Mouse (Mus musculus) liver, embryonic 14.5 days (tissue): ENCODE data around the gene Mkrn2os. TPM values are rescaled to one million over a fixed set of nuclear protein-coding genes. Genes with fewer than 3 reads are reported as not detected.

ENCODE experiments used
- ATAC-seq: fragments of 200-750 bp; cut with Nextera tagmentation; 2 replicates; pipeline ENCODE4 v1.8.0; 2017; ENCODE audit warnings: moderate number of reproducible peaks, mild to moderate bottlenecking, moderate library complexity; ENCODE audit not compliant: insufficient read depth
- DNase-seq, 3 experiments: peaks; one replicate each; pipeline ENCODE4 v3.0.0-alpha.2; 2012 to 2013; ENCODE audit warnings: low read depth in 3 of 3, low spot score in 3 of 3
- H3K27ac ChIP-seq: fragments of 300-500 bp; sonication (generic); 2 replicates; pipeline ENCODE4 v1.5.1; 2014; ENCODE audit warnings: moderate library complexity, mild to moderate bottlenecking, control low read depth, inconsistent platforms
- H3K27me3 ChIP-seq: fragments of 300-500 bp; sonication (generic); 2 replicates; pipeline ENCODE4 v1.6.1; 2014; ENCODE audit warnings: mild to moderate bottlenecking, low read length, moderate library complexity; ENCODE audit not compliant: control insufficient read depth, insufficient read depth
- H3K36me3 ChIP-seq: fragments of 300-500 bp; sonication (generic); replicated peaks from 2 replicates; pipeline ENCODE4 v1.6.1; 2014; ENCODE audit warnings: low read depth; ENCODE audit not compliant: control insufficient read depth, insufficient read depth
- H3K4me1 ChIP-seq, 2 experiments: fragments of 200-500 bp in 1 of 2; fragments of 300-500 bp in 1 of 2; sonication (generic) in 1 of 2; replicated peaks; 2 replicates each; pipeline ENCODE4 v1.6.1; 2012 to 2014; ENCODE audit warnings: antibody characterized with exemption in 1 of 2, inconsistent platforms in 1 of 2, low read length in 1 of 2; ENCODE audit not compliant: control insufficient read depth in 2 of 2, insufficient read depth in 2 of 2
- H3K4me2 ChIP-seq: fragments of 300-500 bp; sonication (generic); 2 replicates; pipeline ENCODE4 v1.6.1; 2014; ENCODE audit warnings: low read depth, mild to moderate bottlenecking, control low read depth, moderate library complexity
- H3K4me3 ChIP-seq, 2 experiments: fragments of 200-500 bp in 1 of 2; fragments of 300-500 bp in 1 of 2; sonication (generic) in 1 of 2; 2 replicates each; pipeline ENCODE4 v1.5.1; 2012 to 2014; ENCODE audit warnings: low read depth in 2 of 2, low read length in 2 of 2, mild to moderate bottlenecking in 2 of 2, control low read depth in 1 of 2, inconsistent platforms in 1 of 2, moderate library complexity in 1 of 2; ENCODE audit not compliant: insufficient read depth in 1 of 2
- H3K9ac ChIP-seq: fragments of 300-500 bp; sonication (generic); replicated peaks from 2 replicates; pipeline ENCODE4 v1.6.1; 2014; ENCODE audit warnings: mild to moderate bottlenecking, control low read depth, moderate library complexity
- H3K9me3 ChIP-seq: fragments of 300-500 bp; sonication (generic); 2 replicates; pipeline ENCODE4 v1.6.1; 2016; ENCODE audit warnings: low read length, mixed read lengths; ENCODE audit not compliant: control insufficient read depth
- CTCF ChIP-seq: IDR thresholded peaks from 2 replicates; pipeline ENCODE4 v1.5.1; 2016; ENCODE audit warnings: antibody characterized with exemption, low read depth, control low read depth
- EP300 ChIP-seq: IDR thresholded peaks from 2 replicates; pipeline ENCODE4 v1.6.1; 2016; ENCODE audit warnings: antibody characterized with exemption, low read depth
- WGBS: fragments of 180-500 bp; shearing (Covaris S2); extraction: QIAGEN DNeasy Blood & Tissue Kit; methylation state at CpG from one replicate; pipeline ENCODE4 v1.1.7; 2014; ENCODE audit not compliant: insufficient replicate concordance; 5-methylcytosine and 5-hydroxymethylcytosine counted together
- polyA plus RNA-seq, 2 experiments: library from polyadenylated mRNA; depleted of rRNA in 1 of 2; stranded (reverse) in 1 of 2; unstranded in 1 of 2; fragments of >200 nt; fragmentation: Nextera tagmentation in 1 of 2; extraction: Ambion mirVana in 1 of 2; gene quantifications; 2 replicates each; pipeline versions ENCODE4 v1.2.1 to v1.2.3; 2012 to 2014

Mkrn2os gene
- polyA plus RNA-seq, 2 experiments = 5.3 to 8.0 TPM

- WGBS = 39% methylated on average over 3 of the region's 3 CpGs
- ATAC-seq (no peak), DNase-seq (no peak)
- H3K9me3 ChIP-seq = no peaks in the 10 kb centered on the region
- no peak overlapping the region for H3K4me2 ChIP-seq
- no peak overlapping the region for H3K4me3 ChIP-seq
- H3K27me3 ChIP-seq = no peaks in the 10 kb centered on the region
- no peaks in the 10 kb centered on the region for H3K4me1 ChIP-seq
- no peak overlapping the region for H3K27ac ChIP-seq
- H3K36me3 ChIP-seq = no peaks in the 10 kb centered on the region
- no peak overlapping the region for H3K9ac ChIP-seq
- TF ChIP-seq CTCF = no peak
- TF ChIP-seq EP300 = no peak
Observed at GRCm38 (mm10) chr6:115594463-115594862, 2.1 kb upstream of the Mkrn2os start.

- TF ChIP-seq EP300 (no peak), CTCF (no peak)
- Histone ChIP-seq H3K9me3 (no peaks in the 10 kb centered on the region), H3K4me3 (no peak overlapping the region), H3K36me3 (no peaks in the 10 kb centered on the region), H3K9ac (no peak overlapping the region), H3K4me2 (no peak overlapping the region), H3K4me1 (no peaks in the 10 kb centered on the region), H3K27ac (no peak overlapping the region), H3K27me3 (no peaks in the 10 kb centered on the region)
- ATAC-seq (no peak), DNase-seq (no peak)
- WGBS = 46% methylated on average over 4 of the region's 4 CpGs
Observed at GRCm38 (mm10) chr6:115593252-115593651, 876 bp upstream of the Mkrn2os start.

DNA sequence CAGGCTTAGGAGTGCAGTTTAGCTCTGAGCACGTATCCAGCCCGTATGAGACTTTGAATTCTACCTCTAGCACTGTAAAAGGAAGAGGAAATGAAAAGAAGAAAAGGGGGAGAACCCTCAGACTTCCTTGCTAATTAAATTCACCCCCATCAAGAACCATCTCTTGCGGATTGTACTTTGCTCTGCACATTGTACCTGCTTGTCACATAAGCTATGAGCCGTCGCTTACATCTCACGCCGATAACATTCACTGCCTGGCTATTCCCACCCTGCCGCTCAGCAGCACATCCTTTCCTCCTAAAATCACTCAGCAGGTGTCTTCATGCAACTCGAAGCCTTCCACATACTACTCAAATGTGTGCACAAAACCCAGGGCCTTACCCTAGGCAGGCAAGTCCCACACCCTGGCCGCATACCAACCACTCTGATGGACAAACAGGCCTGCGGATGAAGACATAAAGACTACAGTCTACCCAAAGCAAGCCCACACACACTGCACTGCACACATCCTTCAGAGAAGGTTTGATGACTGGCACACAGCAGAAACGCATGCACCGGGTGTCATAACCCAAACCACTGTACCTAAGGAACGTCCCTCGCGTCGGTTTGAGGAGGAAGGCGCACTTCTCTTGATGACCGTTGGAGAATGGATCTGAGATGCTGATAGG, 550 bp downstream of the Mkrn2os start:
- DNase-seq (no peak), ATAC-seq (no peak)
- H3K4me3 ChIP-seq = peak overlapping the region; percentile 1 to 38
- H3K36me3 ChIP-seq = no peaks in the 10 kb centered on the region
- WGBS = 73% methylated on average over 19 of the region's 19 CpGs
- H3K27ac ChIP-seq = no peak overlapping the region
- no peaks in the 10 kb centered on the region for H3K4me1 ChIP-seq
- H3K27me3 ChIP-seq = no peaks in the 10 kb centered on the region
- TF ChIP-seq CTCF (no peak), EP300 (no peak)
- H3K4me2 ChIP-seq = peak overlapping the region; percentile 29
- H3K9ac ChIP-seq = no peak overlapping the region
- no peaks in the 10 kb centered on the region for H3K9me3 ChIP-seq

- no peak overlapping the region for H3K4me2 ChIP-seq
- no peaks in the 10 kb centered on the region for H3K36me3 ChIP-seq
- TF ChIP-seq EP300 (no peak), CTCF (no peak)
- no peaks in the 10 kb centered on the region for H3K9me3 ChIP-seq
- ATAC-seq (no peak), DNase-seq (no peak)
- WGBS = 79% methylated on average over 10 of the region's 10 CpGs
- no peaks in the 10 kb centered on the region for H3K4me1 ChIP-seq
- H3K4me3 ChIP-seq = no peak overlapping the region
- H3K27me3 ChIP-seq = no peaks in the 10 kb centered on the region
- H3K27ac ChIP-seq = no peak overlapping the region
- H3K9ac ChIP-seq = no peak overlapping the region
Observed at GRCm38 (mm10) chr6:115586321-115586720, 6.1 kb downstream of the Mkrn2os start.

- Histone ChIP-seq H3K9me3 (no peaks in the 10 kb centered on the region), H3K4me2 (no peak overlapping the region), H3K27me3 (no peaks in the 10 kb centered on the region), H3K36me3 (no peaks in the 10 kb centered on the region), H3K4me3 (no peak overlapping the region), H3K9ac (no peak overlapping the region), H3K27ac (no peak overlapping the region), H3K4me1 (no peaks in the 10 kb centered on the region)
- ATAC-seq (no peak), DNase-seq (no peak)
- TF ChIP-seq EP300 (no peak), CTCF (no peak)
- WGBS = 64% methylated on average over 3 of the region's 3 CpGs
Observed at GRCm38 (mm10) chr6:115584176-115584575, 8.2 kb downstream of the Mkrn2os start.
